Mouse (Mus musculus) heart, postnatal 0 days (tissue): Measurements from ENCODE around the gene Fam166b.

Source experiments
- CTCF ChIP-seq: IDR thresholded peaks from 2 replicates; pipeline ENCODE4 v1.5.1; 2016; ENCODE audit warnings: antibody characterized with exemption, control low read depth, low read depth
- EP300 ChIP-seq: IDR thresholded peaks from 2 replicates; pipeline ENCODE4 v1.6.1; 2016; ENCODE audit warnings: antibody characterized with exemption, low read depth

- TF ChIP-seq CTCF, result no peak
- no peak for TF ChIP-seq EP300
These were observed 19.6 kb upstream of the Fam166b start for GRCm38 (mm10) chr4:43448554-43448953.
